In the genomic region with DNA sequence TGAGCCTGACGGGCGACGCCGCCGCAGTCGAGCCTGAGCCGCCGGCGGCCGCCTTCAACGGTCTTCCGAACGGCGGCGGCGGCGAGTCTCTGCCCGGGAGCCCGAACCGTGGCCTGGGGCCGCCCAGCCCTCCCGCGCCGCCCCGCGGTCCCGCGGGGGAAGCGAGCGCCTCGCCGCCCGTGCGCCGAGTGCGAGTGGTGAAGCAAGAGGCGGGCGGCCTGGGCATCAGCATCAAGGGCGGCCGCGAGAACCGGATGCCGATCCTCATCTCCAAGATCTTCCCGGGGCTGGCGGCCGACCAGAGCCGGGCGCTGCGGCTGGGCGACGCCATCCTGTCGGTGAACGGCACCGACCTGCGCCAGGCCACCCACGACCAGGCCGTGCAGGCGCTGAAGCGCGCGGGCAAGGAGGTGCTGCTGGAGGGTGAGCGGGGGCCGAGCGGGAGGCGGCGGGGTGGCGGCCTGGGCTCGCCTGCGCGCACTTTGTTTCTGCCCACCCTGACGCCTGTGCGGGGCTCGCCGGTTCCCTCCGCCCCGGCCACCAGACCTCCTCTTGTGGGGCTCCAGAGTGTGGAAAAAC, we compare ENCODE assay signal across 8 mouse cellular contexts. TPM values are rescaled to one million over a fixed set of nuclear protein-coding genes. Genes with fewer than 3 reads are reported as not detected.
DNase-seq lines count a peak whose midpoint lies in the region; ATAC-seq and TF ChIP-seq lines count a peak whose summit lies in the region.

No protein-coding gene starts in this region.

- DNase-seq in NIH3T3 (ENCODE audit: low read depth), result peak; percentile 71
- DNase-seq in cerebellum, adult 11-12 months, result peak; percentile 66
- peak; percentile 25 for DNase-seq in forelimb bud, embryonic 11.5 days (ENCODE audit: low read depth, low spot score)
- peak; percentile 59 for DNase-seq in hindbrain, postnatal 0 days (ENCODE audit: low spot score)
- peak; percentile 82 for DNase-seq in limb, embryonic 10.5 days (ENCODE audit: low spot score)
- DNase-seq in midbrain, embryonic 10.5 days (ENCODE audit: low spot score), result peak; percentile 72
- peak; percentile 49 for DNase-seq in right cerebral cortex, postnatal 4 days
- DNase-seq in yolk sac, embryonic 10.5 days (ENCODE audit: low spot score), result peak; percentile 64

- 2% methylated on average over 69 of the region's 76 CpGs for WGBS in hindbrain, postnatal 0 days
- WGBS in limb, embryonic 10.5 days, result under 1% methylated on average over 75 of the region's 76 CpGs
- under 1% methylated on average over 69 of the region's 76 CpGs for WGBS in midbrain, embryonic 10.5 days

- H3K4me1 ChIP-seq in hindbrain, postnatal 0 days (ENCODE audit: insufficient read depth, low read length), result 0 out of 2 replicates have a peak, but pooled peaks cover 9% of the 10 kb centered on the region
- H3K4me1 ChIP-seq in limb, embryonic 10.5 days, result peaks cover 56% of the 10 kb centered on the region
- peaks cover 31% of the 10 kb centered on the region for H3K4me1 ChIP-seq in midbrain, embryonic 10.5 days

- no peaks in the 10 kb centered on the region for H3K36me3 ChIP-seq in hindbrain, postnatal 0 days (ENCODE audit: insufficient read depth, low read length)
- H3K36me3 ChIP-seq in limb, embryonic 10.5 days, result peaks cover 7% of the 10 kb centered on the region; the same call in 1 of the 2 replicates
- no peaks in the 10 kb centered on the region for H3K36me3 ChIP-seq in midbrain, embryonic 10.5 days

- TF ChIP-seq CTCF in hindbrain, postnatal 0 days (IDR thresholded peaks at IDR 0.05; ENCODE audit: low read depth), result no peak

- peak overlapping the region; percentile 86 for H3K9ac ChIP-seq in hindbrain, postnatal 0 days (replicated peaks; ENCODE audit: low read length)

- no peaks in the 10 kb centered on the region for H3K9me3 ChIP-seq in hindbrain, postnatal 0 days (ENCODE audit: low read length)
- no peaks in the 10 kb centered on the region for H3K9me3 ChIP-seq in limb, embryonic 10.5 days (replicated peaks)
- H3K9me3 ChIP-seq in midbrain, embryonic 10.5 days (replicated peaks), result no peaks in the 10 kb centered on the region

- peak; percentile 69 for ATAC-seq in hindbrain, postnatal 0 days

- peak overlapping the region; percentile 72 for H3K4me2 ChIP-seq in hindbrain, postnatal 0 days (ENCODE audit: low read depth, low read length)

- peak overlapping the region; percentile 92 for H3K4me3 ChIP-seq in hindbrain, postnatal 0 days (ENCODE audit: low read length)
- peak overlapping the region; percentile 91 for H3K4me3 ChIP-seq in limb, embryonic 10.5 days
- H3K4me3 ChIP-seq in midbrain, embryonic 10.5 days, result peak overlapping the region; percentile 88

- peak overlapping the region; percentile 84 for H3K27ac ChIP-seq in hindbrain, postnatal 0 days
- peak overlapping the region; percentile 96 for H3K27ac ChIP-seq in limb, embryonic 10.5 days
- peak overlapping the region; percentile 94 for H3K27ac ChIP-seq in midbrain, embryonic 10.5 days (replicated peaks)

- no peaks in the 10 kb centered on the region for H3K27me3 ChIP-seq in hindbrain, postnatal 0 days (ENCODE audit: insufficient read depth, low read length)
- no peaks in the 10 kb centered on the region for H3K27me3 ChIP-seq in limb, embryonic 10.5 days (ENCODE audit: low read depth, poor library complexity, severe bottlenecking)
- H3K27me3 ChIP-seq in midbrain, embryonic 10.5 days (ENCODE audit: low read depth, poor library complexity, severe bottlenecking), result peaks cover 35% of the 10 kb centered on the region

RNA-seq across cellular contexts. Expression of gene Sntb2, which starts 0.4 kb away (rescaled TPM):
- total RNA-seq in hindbrain, postnatal 0 days (2014; rRNA removed), result 7.3 and 8.7 TPM in 2 replicates
- 4.6 and 6.0 TPM in 2 replicates for polyA plus RNA-seq in hindbrain, postnatal 0 days (2015; fragmentation: Nextera tagmentation; extraction: Ambion mirVana)
- 15.8 and 15.9 TPM in 2 replicates for polyA plus RNA-seq in limb, embryonic 10.5 days (2016; fragmentation: Nextera tagmentation; extraction: Ambion mirVana)
- polyA plus RNA-seq in midbrain, embryonic 10.5 days (2016; fragmentation: Nextera tagmentation; extraction: Ambion mirVana), result 8.2 and 9.2 TPM in 2 replicates

RNA-seq across cellular contexts. Expression of gene Utp4, which starts 42.6 kb away (rescaled TPM):
- total RNA-seq in hindbrain, postnatal 0 days (2014; rRNA removed), result 21.1 and 25.5 TPM in 2 replicates
- 28.7 and 29.5 TPM in 2 replicates for polyA plus RNA-seq in hindbrain, postnatal 0 days (2015; fragmentation: Nextera tagmentation; extraction: Ambion mirVana)
- polyA plus RNA-seq in limb, embryonic 10.5 days (2016; fragmentation: Nextera tagmentation; extraction: Ambion mirVana), result 84.7 and 107 TPM in 2 replicates
- 77.6 and 93.7 TPM in 2 replicates for polyA plus RNA-seq in midbrain, embryonic 10.5 days (2016; fragmentation: Nextera tagmentation; extraction: Ambion mirVana)

Comparison
In these comparisons a context has a peak if more than half of its experiments do, and no peak if none do; other contexts are left out.
1. Peak in every context shown above with its lines: DNase-seq, ATAC-seq, H3K4me3 ChIP-seq and H3K27ac ChIP-seq.
2. DNase-seq: peak in every context shown above with its lines; median percentile 82 in limb, embryonic 10.5 days; 72 in midbrain, embryonic 10.5 days; 71 in NIH3T3; 66 in cerebellum, adult 11-12 months; 64 in yolk sac, embryonic 10.5 days; 59 in hindbrain, postnatal 0 days; 49 in right cerebral cortex, postnatal 4 days; 25 in forelimb bud, embryonic 11.5 days.